In genomic region chr5:76303745-76304451, GRCm38 (mm10) we compare ENCODE assay signal across 8 mouse cellular contexts. TPM values are rescaled to one million over a fixed set of nuclear protein-coding genes. Genes with fewer than 3 reads are reported as not detected.
DNase-seq lines count a peak whose midpoint lies in the region.

No protein-coding gene starts in this region.

- intact Hi-C loops in left cerebral cortex, postnatal 25 days (cut with DNase I) = loop anchor here (2.0 to 10.0 kb wide), 4 partner anchors 111 to 429 kb away; partner anchors contain the start of gene Srd5a3

- DNase-seq in ZHBTc4 (ENCODE audit: low read depth, low spot score) = peak; percentile 83
- DNase-seq in cerebellum, postnatal 36 days = peak; percentile 85 to 91
- peak; percentile 40 to 63 for DNase-seq in gastrocnemius, adult 8-10 months (ENCODE audit: low spot score in 2 of 2)
- DNase-seq in induced T-regulatory cell, adult 2 months (ENCODE audit: low read depth) = peak; percentile 75
- peak; percentile 60 to 63 for DNase-seq in left cerebral cortex, postnatal 25 days (ENCODE audit: low spot score in 2 of 2)
- peak; percentile 82 for DNase-seq in mesoderm, embryonic 11.5 days (ENCODE audit: low read depth, low spot score)
- peak; percentile 45 to 54 for DNase-seq in right cerebral cortex, postnatal 36 days (ENCODE audit: low spot score in 2 of 2)
- DNase-seq in urinary bladder, postnatal 4 days (ENCODE audit: low spot score in 2 of 2) = peak; percentile 72 to 81

RNA-seq across cellular contexts. Expression of gene Clock, which starts 0.7 kb away (rescaled TPM):
- total RNA-seq in gastrocnemius, adult 8-10 months (2022) = 10 to 100 TPM; 13.7 to 19.4 (median 17.5) TPM
- total RNA-seq in left cerebral cortex, postnatal 25 days (2021) = 10 to 100 TPM; 54.5 to 56.3 TPM

RNA-seq across cellular contexts. Expression of gene Pdcl2, which starts 27.1 kb away (rescaled TPM):
- total RNA-seq in gastrocnemius, adult 8-10 months (2022) = not detected
- not detected for total RNA-seq in left cerebral cortex, postnatal 25 days (2021)

RNA-seq across cellular contexts. Expression of gene Nmu, which starts 59.7 kb away (rescaled TPM):
- not detected for total RNA-seq in gastrocnemius, adult 8-10 months (2022)
- total RNA-seq in left cerebral cortex, postnatal 25 days (2021) = not detected

Comparison
In these comparisons a context has a peak if more than half of its experiments do, and no peak if none do; other contexts are left out.
1. Peak in every context shown above with its lines: DNase-seq.